Mouse (Mus musculus): ENCODE results near the gene Tfr2.

Gene Tfr2

GRCm38 (mm10) chr5:137628498-137629305 lies 59.1 kb downstream of the Tfr2 start, which contains the start of the genes Fbxo24, Lrch4 and Gm20605:
TSS of gene Fbxo24 (minus strand) at chr5:137629002.
TSS of gene Lrch4 (plus strand) at chr5:137629121.
TSS of gene Gm20605 (plus strand) at chr5:137629175.
- DNase-seq (ENCODE audit: low read depth) = peak; percentile 100

- no peak for DNase-seq (ENCODE audit: low read depth)
These were observed 59.7 kb downstream of the Tfr2 start for GRCm38 (mm10) chr5:137629306-137629721.

- peak; percentile 31 for DNase-seq (ENCODE audit: low read depth)
These were observed 60.4 kb downstream of the Tfr2 start for GRCm38 (mm10) chr5:137629906-137630545.

- DNase-seq (ENCODE audit: low read depth) = peak; percentile 23
These were observed 61.0 kb downstream of the Tfr2 start for GRCm38 (mm10) chr5:137630602-137631001.

GRCm38 (mm10) chr5:137631171-137631570 lies 61.5 kb downstream of the Tfr2 start:
- no peak for DNase-seq (ENCODE audit: low read depth)

GRCm38 (mm10) chr5:137631591-137631990 lies 62.0 kb downstream of the Tfr2 start:
- DNase-seq (ENCODE audit: low read depth) = no peak

- no peak for DNase-seq (ENCODE audit: low read depth)
These were observed 63.9 kb downstream of the Tfr2 start for GRCm38 (mm10) chr5:137633397-137634084.

Measured in NIH3T3 (cell line).